Mouse (Mus musculus): Measurements from ENCODE around the gene Faim2. TPM values are rescaled to one million over a fixed set of nuclear protein-coding genes. Genes with fewer than 3 reads are reported as not detected.

The Faim2 gene
- polyA plus RNA-seq, 1 experiment from 2014 or later, result 0.41 TPM

- DNase-seq (ENCODE audit: low spot score), result no peak
- WGBS, result 71% methylated on average over 7 of the region's 7 CpGs
- no peaks in the 10 kb centered on the region for H3K4me1 ChIP-seq (replicated peaks; ENCODE audit: control insufficient read depth, insufficient read depth, low read length)
These were observed 10.2 kb downstream of the Faim2 start for GRCm38 (mm10) chr15:99517715-99518114.

GRCm38 (mm10) chr15:99516715-99517114, 11.2 kb downstream of the Faim2 start:
- Histone ChIP-seq H3K4me3 (ENCODE audit: low read depth, low read length) (no peak overlapping the region), H3K27me3 (replicated peaks; ENCODE audit: control insufficient read depth, insufficient read depth, low read length) (no peaks in the 10 kb centered on the region), H3K4me2 (ENCODE audit: low read length) (no peak overlapping the region), H3K27ac (ENCODE audit: low read depth) (no peak overlapping the region), H3K9me3 (ENCODE audit: control insufficient read depth, low read length) (no peaks in the 10 kb centered on the region), H3K9ac (ENCODE audit: low read length) (no peak overlapping the region), H3K36me3 (ENCODE audit: control insufficient read depth, insufficient read depth, low read length) (no peaks in the 10 kb centered on the region), H3K4me1 (replicated peaks; ENCODE audit: control insufficient read depth, insufficient read depth, low read length) (no peaks in the 10 kb centered on the region)
- WGBS, result 35% methylated on average over 8 of the region's 8 CpGs
- DNase-seq (ENCODE audit: low spot score) (no peak), ATAC-seq (replicated peaks; ENCODE audit: low FRiP score, low TSS enrichment, low read depth) (no peak)

More at GRCm38 (mm10) chr15:99517715-99518114, 10.2 kb downstream of the Faim2 start:
- no peak for ATAC-seq (replicated peaks; ENCODE audit: low FRiP score, low TSS enrichment, low read depth)
- Histone ChIP-seq H3K36me3 (ENCODE audit: control insufficient read depth, insufficient read depth, low read length) (no peaks in the 10 kb centered on the region), H3K9me3 (ENCODE audit: control insufficient read depth, low read length) (no peaks in the 10 kb centered on the region), H3K27ac (ENCODE audit: low read depth) (no peak overlapping the region), H3K4me2 (ENCODE audit: low read length) (no peak overlapping the region), H3K4me3 (ENCODE audit: low read depth, low read length) (no peak overlapping the region), H3K9ac (ENCODE audit: low read length) (no peak overlapping the region), H3K27me3 (replicated peaks; ENCODE audit: control insufficient read depth, insufficient read depth, low read length) (no peaks in the 10 kb centered on the region)

- 80% methylated on average over 15 of the region's 15 CpGs for WGBS
- no peaks in the 10 kb centered on the region for H3K9me3 ChIP-seq (ENCODE audit: control insufficient read depth, low read length)
- H3K9ac ChIP-seq (ENCODE audit: low read length), result no peak overlapping the region
- H3K4me2 ChIP-seq (ENCODE audit: low read length), result no peak overlapping the region
- H3K27me3 ChIP-seq (replicated peaks; ENCODE audit: control insufficient read depth, insufficient read depth, low read length), result no peaks in the 10 kb centered on the region
- no peak overlapping the region for H3K4me3 ChIP-seq (ENCODE audit: low read depth, low read length)
- no peak for DNase-seq (ENCODE audit: low spot score)
- no peaks in the 10 kb centered on the region for H3K36me3 ChIP-seq (ENCODE audit: control insufficient read depth, insufficient read depth, low read length)
- H3K4me1 ChIP-seq (replicated peaks; ENCODE audit: control insufficient read depth, insufficient read depth, low read length), result no peaks in the 10 kb centered on the region
- H3K27ac ChIP-seq (ENCODE audit: low read depth), result no peak overlapping the region
- no peak for ATAC-seq (replicated peaks; ENCODE audit: low FRiP score, low TSS enrichment, low read depth)
These were observed 16.0 kb downstream of the Faim2 start for GRCm38 (mm10) chr15:99511797-99512525.

GRCm38 (mm10) chr15:99510621-99511020, 17.3 kb downstream of the Faim2 start:
- H3K4me3 ChIP-seq (ENCODE audit: low read depth, low read length), result no peak overlapping the region
- no peak overlapping the region for H3K4me2 ChIP-seq (ENCODE audit: low read length)
- no peaks in the 10 kb centered on the region for H3K4me1 ChIP-seq (replicated peaks; ENCODE audit: control insufficient read depth, insufficient read depth, low read length)
- H3K27me3 ChIP-seq (replicated peaks; ENCODE audit: control insufficient read depth, insufficient read depth, low read length), result no peaks in the 10 kb centered on the region
- no peak for ATAC-seq (replicated peaks; ENCODE audit: low FRiP score, low TSS enrichment, low read depth)
- 80% methylated on average over 3 of the region's 3 CpGs for WGBS
- H3K9me3 ChIP-seq (ENCODE audit: control insufficient read depth, low read length), result no peaks in the 10 kb centered on the region
- H3K27ac ChIP-seq (ENCODE audit: low read depth), result no peak overlapping the region
- no peaks in the 10 kb centered on the region for H3K36me3 ChIP-seq (ENCODE audit: control insufficient read depth, insufficient read depth, low read length)
- DNase-seq (ENCODE audit: low spot score), result no peak
- H3K9ac ChIP-seq (ENCODE audit: low read length), result no peak overlapping the region

- no peaks in the 10 kb centered on the region for H3K36me3 ChIP-seq (ENCODE audit: control insufficient read depth, insufficient read depth, low read length)
- WGBS, result 52% methylated on average over 7 of the region's 7 CpGs
- ATAC-seq (replicated peaks; ENCODE audit: low FRiP score, low TSS enrichment, low read depth) (no peak), DNase-seq (ENCODE audit: low spot score) (no peak)
- H3K4me3 ChIP-seq (ENCODE audit: low read depth, low read length), result no peak overlapping the region
- H3K9me3 ChIP-seq (ENCODE audit: control insufficient read depth, low read length), result no peaks in the 10 kb centered on the region
- no peak overlapping the region for H3K4me2 ChIP-seq (ENCODE audit: low read length)
- no peak overlapping the region for H3K27ac ChIP-seq (ENCODE audit: low read depth)
- H3K27me3 ChIP-seq (replicated peaks; ENCODE audit: control insufficient read depth, insufficient read depth, low read length), result no peaks in the 10 kb centered on the region
- no peak overlapping the region for H3K9ac ChIP-seq (ENCODE audit: low read length)
- H3K4me1 ChIP-seq (replicated peaks; ENCODE audit: control insufficient read depth, insufficient read depth, low read length), result 0 out of 2 replicates have a peak, but pooled peaks cover 5% of the 10 kb centered on the region
These were observed 18.1 kb downstream of the Faim2 start for GRCm38 (mm10) chr15:99509840-99510239.

GRCm38 (mm10) chr15:99505324-99506095, 22.5 kb downstream of the Faim2 start:
- Histone ChIP-seq H3K27ac (ENCODE audit: low read depth) (no peak overlapping the region), H3K4me3 (ENCODE audit: low read depth, low read length) (no peak overlapping the region), H3K27me3 (replicated peaks; ENCODE audit: control insufficient read depth, insufficient read depth, low read length) (no peaks in the 10 kb centered on the region), H3K36me3 (ENCODE audit: control insufficient read depth, insufficient read depth, low read length) (no peaks in the 10 kb centered on the region), H3K4me1 (replicated peaks; ENCODE audit: control insufficient read depth, insufficient read depth, low read length) (peaks cover 21% of the 10 kb centered on the region), H3K9me3 (ENCODE audit: control insufficient read depth, low read length) (no peaks in the 10 kb centered on the region), H3K4me2 (ENCODE audit: low read length) (no peak overlapping the region), H3K9ac (ENCODE audit: low read length) (no peak overlapping the region)
- ATAC-seq (replicated peaks; ENCODE audit: low FRiP score, low TSS enrichment, low read depth), result 0 out of 2 replicates have a peak, but pooled peaks have one; percentile 21
- WGBS, result 71% methylated on average over 15 of the region's 15 CpGs
- no peak for DNase-seq (ENCODE audit: low spot score)

GRCm38 (mm10) chr15:99503256-99503655, 24.7 kb downstream of the Faim2 start:
- no peak overlapping the region for H3K4me3 ChIP-seq (ENCODE audit: low read depth, low read length)
- no peak for ATAC-seq (replicated peaks; ENCODE audit: low FRiP score, low TSS enrichment, low read depth)
- no peak overlapping the region for H3K9ac ChIP-seq (ENCODE audit: low read length)
- no peaks in the 10 kb centered on the region for H3K36me3 ChIP-seq (ENCODE audit: control insufficient read depth, insufficient read depth, low read length)
- no peak overlapping the region for H3K4me2 ChIP-seq (ENCODE audit: low read length)
- H3K4me1 ChIP-seq (replicated peaks; ENCODE audit: control insufficient read depth, insufficient read depth, low read length), result peaks cover 24% of the 10 kb centered on the region
- no peaks in the 10 kb centered on the region for H3K9me3 ChIP-seq (ENCODE audit: control insufficient read depth, low read length)
- 46% methylated on average over 5 of the region's 5 CpGs for WGBS
- DNase-seq (ENCODE audit: low spot score), result no peak
- H3K27me3 ChIP-seq (replicated peaks; ENCODE audit: control insufficient read depth, insufficient read depth, low read length), result no peaks in the 10 kb centered on the region
- no peak overlapping the region for H3K27ac ChIP-seq (ENCODE audit: low read depth)

GRCm38 (mm10) chr15:99502311-99502831, 25.6 kb downstream of the Faim2 start:
- H3K9me3 ChIP-seq (ENCODE audit: control insufficient read depth, low read length), result no peaks in the 10 kb centered on the region

More at GRCm38 (mm10) chr15:99502311-99502831, 25.6 kb downstream of the Faim2 start:
- Histone ChIP-seq H3K9ac (ENCODE audit: low read length) (no peak overlapping the region), H3K4me1 (replicated peaks; ENCODE audit: control insufficient read depth, insufficient read depth, low read length) (peaks cover 27% of the 10 kb centered on the region), H3K4me2 (ENCODE audit: low read length) (no peak overlapping the region), H3K4me3 (ENCODE audit: low read depth, low read length) (no peak overlapping the region), H3K36me3 (ENCODE audit: control insufficient read depth, insufficient read depth, low read length) (no peaks in the 10 kb centered on the region), H3K27ac (ENCODE audit: low read depth) (peak overlapping the region; percentile 35), H3K27me3 (replicated peaks; ENCODE audit: control insufficient read depth, insufficient read depth, low read length) (no peaks in the 10 kb centered on the region)
- DNase-seq (ENCODE audit: low spot score), result peak; percentile 64
- 28% methylated on average over 12 of the region's 12 CpGs for WGBS
- ATAC-seq (replicated peaks; ENCODE audit: low FRiP score, low TSS enrichment, low read depth), result no peak

Measured in intestine, embryonic 14.5 days (tissue).